Comparison of ENCODE assay signal across 8 mouse cellular contexts in genomic region chrX:101504636-101505035, GRCm38 (mm10). TPM values are rescaled to one million over a fixed set of nuclear protein-coding genes. Genes with fewer than 3 reads are reported as not detected.
DNase-seq lines count a peak whose midpoint lies in the region; ATAC-seq and TF ChIP-seq lines count a peak whose summit lies in the region.
"Had no signal": no experiment of that assay in that cellular context is flagged by ENCODE, and none has a peak within 500 bp of the region (broad histone marks: within the 10 kb centered on the region; RNA-seq: fewer than 3 reads in every experiment).

No protein-coding gene starts in this region.

- WGBS in cerebellum, adult 2 months: 17% methylated on average over 3 of the region's 3 CpGs

- H3K4me1 ChIP-seq in cortical plate, adult 2 months (ENCODE audit: control insufficient read depth, insufficient read depth, low read length): no peaks in the 10 kb centered on the region
- no peaks in the 10 kb centered on the region for H3K4me1 ChIP-seq in cerebellum, adult 2 months (ENCODE audit: control insufficient read depth, insufficient read depth, low read length)
- H3K4me1 ChIP-seq: heart, embryonic 15.5 days had no signal

- TF ChIP-seq CTCF in layer of hippocampus, adult 2 months (conservative IDR thresholded peaks at IDR 0.05): peak; percentile 73
- TF ChIP-seq CTCF in cortical plate, adult 2 months (IDR thresholded peaks at IDR 0.05; ENCODE audit: extremely low read depth, insufficient read depth, low read length): 0 out of 2 replicates have a peak, but pooled peaks have one; percentile 8
- TF ChIP-seq CTCF in cerebellum, adult 2 months (IDR thresholded peaks at IDR 0.05; ENCODE audit: borderline replicate concordance, insufficient read depth, low read depth, low read length): no peak

- 0 out of 2 replicates have a peak, but pooled peaks have one; percentile 48 for ATAC-seq in neutrophil, adult 5-6 weeks (ENCODE audit: extremely low read depth, insufficient number of reproducible peaks, low FRiP score, poor library complexity, severe bottlenecking)

- no peak for DNase-seq in layer of hippocampus, adult 2 months (ENCODE audit: low spot score in 2 of 2)
- no peak for DNase-seq in layer of hippocampus, postnatal 36 days
- DNase-seq in NIH3T3 (ENCODE audit: low read depth): peak; percentile 77
- DNase-seq in frontal cortex, postnatal 25 days (ENCODE audit: low spot score in 2 of 2): no peak
- DNase-seq in cerebellum, adult 2 months: no peak

- no peaks in the 10 kb centered on the region for H3K27me3 ChIP-seq in cerebellum, adult 2 months (ENCODE audit: control insufficient read depth, insufficient read depth, low read length)
- H3K27me3 ChIP-seq: heart, embryonic 15.5 days had no signal

- no peak overlapping the region for H3K4me3 ChIP-seq in layer of hippocampus, adult 2 months
- H3K4me3 ChIP-seq in cortical plate, adult 2 months (ENCODE audit: insufficient read depth, low read length): no peak overlapping the region
- no peak overlapping the region for H3K4me3 ChIP-seq in cerebellum, adult 2 months (replicated peaks; ENCODE audit: insufficient read depth, low read depth, low read length)
- H3K4me3 ChIP-seq: heart, embryonic 15.5 days had no signal

- no peak overlapping the region for H3K27ac ChIP-seq in layer of hippocampus, adult 2 months
- H3K27ac ChIP-seq in cortical plate, adult 2 months (ENCODE audit: insufficient read depth, low read length): no peak overlapping the region
- H3K27ac ChIP-seq in cerebellum, adult 2 months (ENCODE audit: insufficient read depth, low read length): no peak overlapping the region
- H3K27ac ChIP-seq: heart, embryonic 15.5 days had no signal

- TF ChIP-seq POLR2A in cortical plate, adult 2 months (IDR thresholded peaks at IDR 0.05; ENCODE audit: extremely low read depth, insufficient read depth, low read length): no peak
- TF ChIP-seq POLR2A in cerebellum, adult 2 months (IDR thresholded peaks at IDR 0.05; ENCODE audit: borderline replicate concordance, insufficient read depth, low read length): no peak

RNA-seq across cellular contexts. Expression of gene Taf1, which starts 27.9 kb away (rescaled TPM):
- 10 to 100 TPM; 45.0 to 46.4 TPM for total RNA-seq in layer of hippocampus, adult 2 months (2021)
- 10 to 100 TPM; 50.0 to 51.0 TPM for total RNA-seq in layer of hippocampus, postnatal 36 days (2021)
- polyA plus RNA-seq in cortical plate, adult 2 months (2012; rRNA removed): 34.1 and 39.3 TPM in 2 replicates
- total RNA-seq in neutrophil, adult 5-6 weeks (2017): 70.5 and 76.2 TPM in 2 replicates
- 41.9 and 42.8 TPM in 2 replicates for polyA plus RNA-seq in cerebellum, adult 2 months (2012; rRNA removed)

RNA-seq across cellular contexts. Expression of gene Itgb1bp2, which starts 55.7 kb away (rescaled TPM):
- 1 to 10 TPM in 1 of 2 experiments, under 1 TPM in 1; 0.82 to 1.4 TPM for total RNA-seq in layer of hippocampus, adult 2 months (2021)
- total RNA-seq in layer of hippocampus, postnatal 36 days (2021): 1 to 10 TPM; 1.0 to 1.4 TPM
- 1.8 and 1.9 TPM in 2 replicates for polyA plus RNA-seq in cortical plate, adult 2 months (2012; rRNA removed)
- total RNA-seq in neutrophil, adult 5-6 weeks (2017): 3.3 and 8.8 TPM in 2 replicates
- 2.0 and 2.9 TPM in 2 replicates for polyA plus RNA-seq in cerebellum, adult 2 months (2012; rRNA removed)
